Mouse (Mus musculus) brain, embryonic 14.5 days (tissue): ENCODE results near the gene Uba7.
A peak's percentile ranks its signal among the peaks of the same experiment; 100 is the strongest.

Experiments
- CTCF ChIP-seq: fragments of 200-500 bp; IDR thresholded peaks from 2 replicates; pipeline ENCODE4 v1.5.1; 2012; ENCODE audit warnings: inconsistent platforms, mild to moderate bottlenecking, moderate library complexity, borderline replicate concordance; ENCODE audit not compliant: insufficient read depth, insufficient read length; ENCODE audit errors: extremely low read depth
- POLR2A ChIP-seq: fragments of 200-500 bp; IDR thresholded peaks from 2 replicates; pipeline ENCODE4 v1.6.1; 2012; ENCODE audit warnings: mild to moderate bottlenecking, inconsistent platforms, borderline replicate concordance; ENCODE audit not compliant: poor library complexity, insufficient read depth, insufficient read length, severe bottlenecking; ENCODE audit errors: extremely low read depth

- TF ChIP-seq POLR2A = peak; percentile 40; the same call in 1 of the 2 replicates
- no peak for TF ChIP-seq CTCF
These were observed 24.6 kb upstream of the Uba7 start for GRCm38 (mm10) chr9:107950460-107951355.
